Mouse (Mus musculus) liver, adult 2 months (tissue): ENCODE data around the gene Spr.

Experiments used
- CTCF ChIP-seq: fragments of 200-500 bp; IDR thresholded peaks from 2 replicates; pipeline ENCODE4 v1.5.1; 2011; ENCODE audit warnings: low read depth, low read length, control low read depth
- POLR2A ChIP-seq: fragments of 200-500 bp; IDR thresholded peaks from 2 replicates; pipeline ENCODE4 v1.6.1; 2011; ENCODE audit warnings: low read length, control low read depth; ENCODE audit not compliant: insufficient read depth; ENCODE audit errors: extremely low read depth

GRCm38 (mm10) chr6:85160201-85160923 lies 22.8 kb upstream of the Spr start:
- TF ChIP-seq CTCF (peak; percentile 71), POLR2A (no peak)
